Mouse (Mus musculus): ENCODE measurements around the gene Nsmce4a. TPM values are rescaled to one million over a fixed set of nuclear protein-coding genes. Genes with fewer than 3 reads are reported as not detected.

The Nsmce4a gene
- polyA plus RNA-seq, 1 experiment = 36.3 TPM

DNA sequence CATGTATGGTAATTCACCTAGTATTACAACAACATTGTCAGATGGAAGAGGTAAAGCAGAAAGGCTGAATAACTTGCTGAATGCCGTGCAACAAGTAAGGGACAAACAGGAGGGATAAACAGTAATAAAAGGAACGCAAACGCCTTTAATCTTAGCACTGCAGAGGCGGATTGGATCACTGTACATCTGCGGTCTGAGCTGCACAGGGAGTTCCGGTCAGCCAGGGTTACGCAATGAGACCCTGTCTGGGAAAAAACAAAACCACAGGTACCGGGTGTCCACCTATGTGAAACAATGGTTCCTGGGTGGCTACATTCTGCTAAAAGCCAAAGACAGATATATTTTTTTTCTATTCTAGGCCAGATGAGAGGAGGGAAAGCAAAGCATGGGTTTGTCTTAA lies 49.5 kb downstream of the Nsmce4a start:
- no peak for DNase-seq
- Histone ChIP-seq H3K4me1 (ENCODE audit: control insufficient read depth, insufficient read depth, low read length) (no peaks in the 10 kb centered on the region; the same call in 1 of the 2 replicates), H3K4me3 (replicated peaks; ENCODE audit: extremely low read depth, low read depth, low read length) (no peak overlapping the region)
- WGBS = 74% methylated on average over 8 of the region's 8 CpGs
- TF ChIP-seq CTCF (IDR thresholded peaks at IDR 0.05; ENCODE audit: insufficient read depth, low read length) (no peak), POLR2A (IDR thresholded peaks at IDR 0.05; ENCODE audit: borderline replicate concordance, extremely low read depth, low read depth, low read length) (no peak)

DNA sequence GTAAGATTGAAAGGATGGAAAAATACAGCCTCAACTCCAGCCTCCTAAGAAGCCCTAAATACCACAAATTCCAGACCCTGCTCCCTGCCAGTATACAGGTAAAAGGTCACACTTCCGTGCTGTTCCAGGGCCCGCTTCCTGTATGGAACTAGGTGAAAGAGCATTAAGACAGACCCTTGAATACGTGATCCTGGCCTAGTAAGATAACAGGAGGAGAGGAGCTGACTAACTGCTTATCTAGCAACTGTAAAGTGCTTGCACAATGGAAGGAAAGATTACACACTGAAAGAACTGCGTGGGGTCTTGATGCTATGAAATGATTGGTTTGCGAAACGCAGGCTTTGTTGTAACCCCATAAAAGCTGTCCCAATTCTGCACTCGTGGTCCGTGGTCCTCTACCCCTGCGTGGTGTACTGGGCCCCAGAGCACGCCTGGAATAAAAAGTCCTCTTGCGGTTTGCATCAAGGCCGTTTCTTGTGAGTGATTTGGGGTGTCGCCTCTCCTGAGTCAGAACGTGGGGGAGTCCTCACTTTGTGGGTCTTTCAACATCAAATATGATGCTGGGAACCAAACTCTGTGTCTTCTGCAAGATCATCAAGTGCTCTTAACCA lies 52.0 kb downstream of the Nsmce4a start:
- Histone ChIP-seq H3K4me1 (ENCODE audit: control insufficient read depth, insufficient read depth, low read length) (no peaks in the 10 kb centered on the region; the same call in 1 of the 2 replicates), H3K4me3 (replicated peaks; ENCODE audit: extremely low read depth, low read depth, low read length) (no peak overlapping the region)
- TF ChIP-seq POLR2A (IDR thresholded peaks at IDR 0.05; ENCODE audit: borderline replicate concordance, extremely low read depth, low read depth, low read length) = no peak
- no peak for TF ChIP-seq CTCF (IDR thresholded peaks at IDR 0.05; ENCODE audit: insufficient read depth, low read length)
- no peak for DNase-seq
- 76% methylated on average over 14 of the region's 14 CpGs for WGBS

DNA sequence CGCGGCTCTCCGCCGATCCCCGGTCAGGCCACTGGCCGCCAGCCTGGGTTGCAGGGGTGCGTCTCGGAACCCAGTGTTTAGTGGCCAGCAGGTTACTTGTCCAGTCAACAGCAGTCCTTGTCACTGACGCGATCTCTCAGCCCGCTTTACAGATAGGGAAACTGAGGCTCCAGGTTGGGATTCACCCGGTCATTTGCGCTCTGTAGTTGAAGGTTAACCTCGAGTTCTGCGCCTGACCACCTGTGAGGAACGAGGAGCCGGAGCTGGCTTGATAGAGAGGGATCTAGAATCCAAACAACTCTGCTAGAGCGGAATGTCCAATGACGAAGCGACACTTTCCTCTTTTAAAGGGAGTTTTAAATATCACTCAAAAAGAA lies 52.9 kb downstream of the Nsmce4a start, which contains the start of gene Ate1:
TSS of gene Ate1 (minus strand) at position 321 of the 377 bp plus-strand sequence.
- Histone ChIP-seq H3K4me1 (ENCODE audit: control insufficient read depth, insufficient read depth, low read length) (no peaks in the 10 kb centered on the region; the same call in 1 of the 2 replicates), H3K4me3 (replicated peaks; ENCODE audit: extremely low read depth, low read depth, low read length) (peak within 1 kb of the TSS; percentile 99)
- DNase-seq = no peak
- TF ChIP-seq CTCF (IDR thresholded peaks at IDR 0.05; ENCODE audit: insufficient read depth, low read length) (no peak), POLR2A (IDR thresholded peaks at IDR 0.05; ENCODE audit: borderline replicate concordance, extremely low read depth, low read depth, low read length) (no peak)
- WGBS = 10% methylated on average over 20 of the region's 20 CpGs

GRCm38 (mm10) chr7:130519096-130520048 lies 53.5 kb downstream of the Nsmce4a start:
- TF ChIP-seq POLR2A (IDR thresholded peaks at IDR 0.05; ENCODE audit: borderline replicate concordance, extremely low read depth, low read depth, low read length) (peak; percentile 67), CTCF (IDR thresholded peaks at IDR 0.05; ENCODE audit: insufficient read depth, low read length) (no peak)
- WGBS = under 1% methylated on average over 82 of the region's 90 CpGs
- Histone ChIP-seq H3K4me1 (ENCODE audit: control insufficient read depth, insufficient read depth, low read length) (no peaks in the 10 kb centered on the region; the same call in 1 of the 2 replicates), H3K4me3 (replicated peaks; ENCODE audit: extremely low read depth, low read depth, low read length) (peak overlapping the region; percentile 99)
- peak; percentile 97 for DNase-seq

DNA sequence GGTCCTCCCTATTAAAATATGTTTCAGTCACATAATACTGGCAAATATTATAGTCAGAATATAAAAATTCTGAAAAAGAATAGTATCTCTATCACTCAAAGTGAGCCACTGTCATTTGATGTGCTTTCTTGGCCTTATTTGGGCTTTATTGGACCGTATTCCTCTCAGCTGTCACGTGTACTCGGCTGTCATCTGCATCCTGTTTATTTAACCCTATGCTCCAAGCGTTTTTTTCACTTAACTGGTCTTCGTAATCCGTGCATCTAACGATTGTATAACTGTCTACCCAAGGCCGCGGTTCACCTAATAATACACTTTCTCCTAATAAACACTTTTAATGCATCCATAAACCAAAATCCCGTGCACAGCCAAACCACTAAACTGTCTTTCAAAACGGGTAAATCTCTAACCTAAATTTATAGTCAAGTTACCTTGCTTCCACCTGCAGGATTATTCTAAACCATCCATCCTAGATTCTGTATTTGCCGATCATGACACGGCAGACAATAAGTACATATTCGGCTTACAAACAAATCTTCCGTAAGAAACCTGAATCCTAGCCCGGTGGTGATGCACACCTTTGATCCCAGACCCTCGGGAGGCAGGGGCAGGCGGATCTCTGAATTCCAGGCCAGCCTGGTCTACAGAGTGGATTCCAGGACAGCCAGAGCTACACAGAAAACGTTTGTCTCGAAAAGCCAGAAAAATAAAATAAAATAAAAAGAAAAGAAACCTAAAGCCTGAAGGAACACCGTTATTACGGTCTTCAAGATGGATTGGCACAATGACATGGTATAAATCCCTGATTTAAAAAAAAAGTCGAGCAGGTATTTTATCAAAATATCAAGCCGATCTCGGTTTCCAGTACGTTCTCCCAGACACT lies 54.5 kb downstream of the Nsmce4a start:
- Histone ChIP-seq H3K4me3 (replicated peaks; ENCODE audit: extremely low read depth, low read depth, low read length) (peak overlapping the region; percentile 99), H3K4me1 (ENCODE audit: control insufficient read depth, insufficient read depth, low read length) (no peaks in the 10 kb centered on the region; the same call in 1 of the 2 replicates)
- DNase-seq = no peak
- 17% methylated on average over 26 of the region's 26 CpGs for WGBS
- TF ChIP-seq CTCF (IDR thresholded peaks at IDR 0.05; ENCODE audit: insufficient read depth, low read length) (no peak), POLR2A (IDR thresholded peaks at IDR 0.05; ENCODE audit: borderline replicate concordance, extremely low read depth, low read depth, low read length) (no peak)

GRCm38 (mm10) chr7:130510243-130510642 lies 62.7 kb downstream of the Nsmce4a start:
- Histone ChIP-seq H3K4me3 (replicated peaks; ENCODE audit: extremely low read depth, low read depth, low read length) (no peak overlapping the region), H3K4me1 (ENCODE audit: control insufficient read depth, insufficient read depth, low read length) (no peaks in the 10 kb centered on the region)
- no peak for TF ChIP-seq CTCF (IDR thresholded peaks at IDR 0.05; ENCODE audit: insufficient read depth, low read length)
- DNase-seq = no peak
- WGBS = 88% methylated on average over 5 of the region's 5 CpGs

DNA sequence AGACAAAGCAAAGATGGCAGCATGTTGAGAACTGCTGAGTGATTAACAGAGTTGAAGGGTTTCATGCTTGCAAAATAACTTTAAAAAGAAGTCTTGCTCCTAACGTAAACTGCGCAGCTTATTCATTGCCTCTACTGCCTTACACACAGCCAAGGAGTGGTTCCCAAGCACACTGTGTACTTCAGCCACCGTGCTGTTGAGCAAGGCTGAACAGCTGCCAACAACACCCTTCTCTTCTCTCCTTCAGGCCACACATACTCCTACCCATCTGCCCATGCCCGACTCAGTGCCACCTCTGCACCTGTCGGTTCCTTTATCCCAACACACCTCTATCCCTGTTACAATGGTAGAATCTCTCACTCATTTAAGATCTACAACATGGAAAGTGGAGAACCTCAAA lies 69.9 kb downstream of the Nsmce4a start:
- WGBS = 76% methylated on average over 5 of the region's 5 CpGs
- Histone ChIP-seq H3K4me3 (replicated peaks; ENCODE audit: extremely low read depth, low read depth, low read length) (no peak overlapping the region), H3K4me1 (ENCODE audit: control insufficient read depth, insufficient read depth, low read length) (no peaks in the 10 kb centered on the region)
- DNase-seq = no peak
- TF ChIP-seq CTCF (IDR thresholded peaks at IDR 0.05; ENCODE audit: insufficient read depth, low read length) (no peak), POLR2A (IDR thresholded peaks at IDR 0.05; ENCODE audit: borderline replicate concordance, extremely low read depth, low read depth, low read length) (no peak)

- no peak for TF ChIP-seq POLR2A (IDR thresholded peaks at IDR 0.05; ENCODE audit: borderline replicate concordance, extremely low read depth, low read depth, low read length)
- no peak for TF ChIP-seq CTCF (IDR thresholded peaks at IDR 0.05; ENCODE audit: insufficient read depth, low read length)
- 63% methylated on average over 1 of the region's 1 CpGs for WGBS
- Histone ChIP-seq H3K4me1 (ENCODE audit: control insufficient read depth, insufficient read depth, low read length) (no peaks in the 10 kb centered on the region), H3K4me3 (replicated peaks; ENCODE audit: extremely low read depth, low read depth, low read length) (no peak overlapping the region)
- DNase-seq = no peak
These were observed 71.4 kb downstream of the Nsmce4a start for GRCm38 (mm10) chr7:130501499-130501898.

DNA sequence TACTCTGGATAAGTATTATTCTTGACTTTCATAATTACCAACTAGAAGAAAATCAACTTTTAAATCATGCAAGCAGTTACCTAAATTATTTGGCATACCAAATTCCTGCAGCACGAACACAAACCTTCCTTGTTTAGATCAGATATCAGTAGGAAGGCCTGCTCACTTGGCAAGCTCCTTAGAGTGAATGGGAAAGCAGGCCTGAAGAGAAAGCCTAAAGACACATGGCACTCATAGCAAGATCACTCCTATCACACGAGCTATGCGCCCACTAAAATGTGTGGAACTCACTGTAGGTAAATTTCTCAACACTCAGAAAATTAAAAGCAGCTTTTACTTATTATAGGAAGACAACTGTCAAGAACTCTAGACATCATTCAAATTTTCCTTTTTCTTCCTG lies 79.6 kb downstream of the Nsmce4a start:
- TF ChIP-seq CTCF (IDR thresholded peaks at IDR 0.05; ENCODE audit: insufficient read depth, low read length) (no peak), POLR2A (IDR thresholded peaks at IDR 0.05; ENCODE audit: borderline replicate concordance, extremely low read depth, low read depth, low read length) (no peak)
- no peak overlapping the region for H3K4me3 ChIP-seq (replicated peaks; ENCODE audit: extremely low read depth, low read depth, low read length)
- WGBS = 53% methylated on average over 3 of the region's 3 CpGs
- no peak for DNase-seq
- no peaks in the 10 kb centered on the region; the same call in 1 of the 2 replicates for H3K4me1 ChIP-seq (ENCODE audit: control insufficient read depth, insufficient read depth, low read length)

Measured in lung, adult 2 months (tissue).